Mouse (Mus musculus) liver, adult 2 months (tissue): ENCODE measurements around the gene Abcc10.

Source experiments
- CTCF ChIP-seq: fragments of 200-500 bp; IDR thresholded peaks from 2 replicates; pipeline ENCODE4 v1.5.1; 2011; ENCODE audit warnings: low read depth, low read length, control low read depth
- POLR2A ChIP-seq: fragments of 200-500 bp; IDR thresholded peaks from 2 replicates; pipeline ENCODE4 v1.6.1; 2011; ENCODE audit warnings: low read length, control low read depth; ENCODE audit not compliant: insufficient read depth; ENCODE audit errors: extremely low read depth

GRCm38 (mm10) chr17:46327906-46328534 lies at the start of gene Abcc10:
- peak; percentile 87 for TF ChIP-seq POLR2A
- TF ChIP-seq CTCF, result no peak; the same call in 1 of the 2 replicates
